Comparison of ENCODE assay signal across 9 mouse cellular contexts in the genomic region with DNA sequence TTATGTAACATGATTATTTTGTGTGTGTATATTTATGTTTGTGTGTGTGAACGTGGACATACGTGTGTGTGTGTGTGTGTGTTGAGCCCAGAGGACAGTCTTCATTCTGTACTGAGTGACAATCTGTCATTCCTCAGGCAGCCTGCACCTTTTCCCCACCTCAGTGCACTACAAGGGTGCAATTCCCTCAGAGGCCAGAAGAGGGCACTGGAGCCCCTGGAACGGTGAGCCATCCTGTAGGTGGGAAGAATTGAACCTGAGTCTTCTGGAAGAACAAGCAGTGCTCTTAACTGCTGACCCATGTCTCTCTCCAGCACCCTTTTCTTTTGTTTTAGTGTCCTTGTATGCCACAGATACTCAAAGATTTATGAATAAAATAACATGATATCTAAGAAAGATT. TPM values are rescaled to one million over a fixed set of nuclear protein-coding genes. Genes with fewer than 3 reads are reported as not detected.
A peak's percentile ranks its signal among the peaks of the same experiment; 100 is the strongest.
DNase-seq lines count a peak whose midpoint lies in the region; ATAC-seq and TF ChIP-seq lines count a peak whose summit lies in the region.
"Had no signal": no experiment of that assay in that cellular context is flagged by ENCODE, and none has a peak within 500 bp of the region (broad histone marks: within the 10 kb centered on the region; RNA-seq: fewer than 3 reads in every experiment).

No protein-coding gene starts in this region.

- TF ChIP-seq RAD21 in MEL (IDR thresholded peaks at IDR 0.05; ENCODE audit: low read depth, low read length) = peak; percentile 78

- no peak for TF ChIP-seq EP300 in MEL (IDR thresholded peaks at IDR 0.05; ENCODE audit: low read depth in 1 of 2, low read length in 2 of 2)

- no peak for ATAC-seq in heart, embryonic 11.5 days (replicated peaks; ENCODE audit: insufficient number of reproducible peaks, low FRiP score, low TSS enrichment)
- ATAC-seq in kidney, postnatal 0 days (replicated peaks; ENCODE audit: low FRiP score, low read depth) = no peak
- ATAC-seq in megakaryocyte, adult 5-6 weeks (ENCODE audit: poor library complexity, severe bottlenecking) = peak; percentile 63

- H3K4me1 ChIP-seq in heart, embryonic 11.5 days (ENCODE audit: control insufficient read depth, insufficient read depth, low read length) = no peaks in the 10 kb centered on the region
- H3K4me1 ChIP-seq in MEL (ENCODE audit: control insufficient read depth in 1 of 2, insufficient read depth in 2 of 2, low read length in 2 of 2) = peaks cover 9 to 30% of the 10 kb centered on the region in 2 experiments
- no peaks in the 10 kb centered on the region for H3K4me1 ChIP-seq in kidney, postnatal 0 days (replicated peaks; ENCODE audit: insufficient read depth, low read length)

- no peaks in the 10 kb centered on the region for H3K36me3 ChIP-seq in heart, embryonic 11.5 days (ENCODE audit: control insufficient read depth, insufficient read depth, low read length)
- peaks cover 0 to 18% of the 10 kb centered on the region in 2 experiments; a peak in 2 of 4 replicates for H3K36me3 ChIP-seq in MEL (ENCODE audit: control insufficient read depth in 1 of 2, insufficient read depth in 2 of 2, low read length in 2 of 2)
- no peaks in the 10 kb centered on the region for H3K36me3 ChIP-seq in kidney, postnatal 0 days (ENCODE audit: insufficient read depth, low read length)

- H3K27ac ChIP-seq in heart, embryonic 11.5 days (ENCODE audit: low read depth, low read length) = no peak overlapping the region
- no peak overlapping the region for H3K27ac ChIP-seq in MEL (ENCODE audit: control insufficient read depth, low read depth, low read length)
- no peak overlapping the region for H3K27ac ChIP-seq in kidney, postnatal 0 days

- no peak overlapping the region for H3K4me3 ChIP-seq in heart, embryonic 11.5 days (ENCODE audit: low read depth, low read length)
- no peak overlapping the region for H3K4me3 ChIP-seq in MEL (ENCODE audit: control insufficient read depth in 1 of 2, insufficient read depth in 1 of 2, low read depth in 2 of 2, low read length in 2 of 2)
- H3K4me3 ChIP-seq in kidney, postnatal 0 days (replicated peaks; ENCODE audit: low read depth, low read length) = no peak overlapping the region
- H3K4me3 ChIP-seq: erythroblast, embryonic 14.5 days had no signal

- intact Hi-C loops in heart, postnatal 36 days (cut with DNase I) = loop anchor here (2.0 kb wide), 1 partner anchor 55 kb away; no protein-coding TSS in a partner anchor

- TF ChIP-seq POLR2A in MEL (IDR thresholded peaks at IDR 0.05; ENCODE audit: control insufficient read depth in 1 of 2, insufficient read depth in 1 of 2, low read depth in 1 of 2, low read length in 2 of 2, poor library complexity in 1 of 2) = no peak

- H3K79me2 ChIP-seq in MEL (ENCODE audit: control insufficient read depth, insufficient read depth, low read length, poor library complexity) = no peaks in the 10 kb centered on the region

- WGBS in heart, embryonic 11.5 days (ENCODE audit: insufficient replicate concordance) = 18% methylated on average over 3 of the region's 3 CpGs
- WGBS in kidney, postnatal 0 days = 28% methylated on average over 3 of the region's 3 CpGs

- TF ChIP-seq CTCF in MEL (IDR thresholded peaks at IDR 0.05 in 2 of 3, conservative IDR thresholded peaks at IDR 0.05 in 1 of 3; ENCODE audit: control insufficient read depth in 1 of 3, insufficient read depth in 1 of 3, low read depth in 2 of 3, low read length in 3 of 3, poor library complexity in 1 of 3, severe bottlenecking in 1 of 3) = peak; percentile 90 to 97 (median 93)
- peak; percentile 86 for TF ChIP-seq CTCF in kidney, postnatal 0 days (IDR thresholded peaks at IDR 0.05; ENCODE audit: low read depth)

- H3K27me3 ChIP-seq in heart, embryonic 11.5 days (ENCODE audit: control insufficient read depth, insufficient read depth, low read length) = peaks cover 7% of the 10 kb centered on the region; the same call in 1 of the 2 replicates
- no peaks in the 10 kb centered on the region; a peak in 1 of 4 replicates for H3K27me3 ChIP-seq in MEL (ENCODE audit: control insufficient read depth in 1 of 2, insufficient read depth in 2 of 2, low read length in 2 of 2)
- H3K27me3 ChIP-seq in kidney, postnatal 0 days (ENCODE audit: insufficient read depth, low read length) = no peaks in the 10 kb centered on the region

- no peak overlapping the region for H3K4me2 ChIP-seq in heart, embryonic 11.5 days
- no peak overlapping the region for H3K4me2 ChIP-seq in kidney, postnatal 0 days (ENCODE audit: low read length)

- DNase-seq in heart, postnatal 36 days = peak; percentile 34 to 65
- peak; percentile 81 for DNase-seq in 3T3-L1 (ENCODE audit: low read depth, low spot score)
- peak; percentile 75 for DNase-seq in MEL (ENCODE audit: low read depth, low spot score)
- DNase-seq in cerebellum, adult 18-20 months = peak; percentile 73 to 79
- peak; percentile 45 for DNase-seq in kidney, postnatal 0 days (ENCODE audit: low spot score)
- peak; percentile 78 for DNase-seq in testis, postnatal 10 days (ENCODE audit: low spot score)

- no peak overlapping the region for H3K9ac ChIP-seq in heart, embryonic 11.5 days (ENCODE audit: low read depth, low read length)
- H3K9ac ChIP-seq in MEL (ENCODE audit: control insufficient read depth, low read depth, low read length, poor library complexity, severe bottlenecking) = no peak overlapping the region
- H3K9ac ChIP-seq in kidney, postnatal 0 days (ENCODE audit: low read depth, low read length) = no peak overlapping the region

- no peaks in the 10 kb centered on the region for H3K9me3 ChIP-seq in heart, embryonic 11.5 days (replicated peaks; ENCODE audit: control insufficient read depth, low read length)
- no peaks in the 10 kb centered on the region for H3K9me3 ChIP-seq in MEL (replicated peaks; ENCODE audit: insufficient read depth, low read length)
- no peaks in the 10 kb centered on the region for H3K9me3 ChIP-seq in kidney, postnatal 0 days (replicated peaks; ENCODE audit: low read length)

TF ChIP-seq in MEL, 35 proteins besides CTCF, POLR2A, EP300 and RAD21:
- TF ChIP-seq ZC3H11A (IDR thresholded peaks at IDR 0.05; ENCODE audit: low read depth, low read length) (peak; percentile 61), MEF2A (IDR thresholded peaks at IDR 0.05; ENCODE audit: extremely low read depth, insufficient replicate concordance, low read depth, low read length, poor library complexity, severe bottlenecking) (no peak), MAX (IDR thresholded peaks at IDR 0.05; ENCODE audit: low read length) (no peak), SMC3 (IDR thresholded peaks at IDR 0.05; ENCODE audit: low read depth, low read length) (peak; percentile 82)

RNA-seq across cellular contexts. Expression of gene Sema4f, which starts 23.7 kb away (rescaled TPM):
- under 1 TPM; 0.22 TPM for total RNA-seq in heart, postnatal 36 days (2021)
- polyA plus RNA-seq in heart, embryonic 11.5 days (2014; fragmentation: Nextera tagmentation; extraction: Ambion mirVana) = 0.04 and 0.15 TPM in 2 replicates
- total RNA-seq in MEL (2012; rRNA removed) = 0.03 and 0.04 TPM in 2 replicates
- polyA plus RNA-seq in MEL (2012; ENCODE audit: insufficient read depth in 1 of 2, insufficient read length in 2 of 2, low read depth in 1 of 2, low replicate concordance in 2 of 2, missing spikeins in 1 of 2) = under 1 TPM in 1 of 2 experiments, not detected in 1; 0.01 TPM
- 0.41 and 0.50 TPM in 2 replicates for polyA plus RNA-seq in kidney, postnatal 0 days (2015; fragmentation: Nextera tagmentation; extraction: Ambion mirVana)
- 1.4 and 2.5 TPM in 2 replicates for total RNA-seq in megakaryocyte, adult 5-6 weeks (2015)
- total RNA-seq in megakaryocyte, adult 5-6 weeks (2017) = 0.29 and 1.6 TPM in 2 replicates
- polyA plus RNA-seq: erythroblast, embryonic 14.5 days had no signal

RNA-seq across cellular contexts. Expression of gene M1ap, which starts 30.8 kb away (rescaled TPM):
- not detected for total RNA-seq in heart, postnatal 36 days (2021)
- polyA plus RNA-seq in heart, embryonic 11.5 days (2014; fragmentation: Nextera tagmentation; extraction: Ambion mirVana) = 0.70 and 1.1 TPM in 2 replicates
- total RNA-seq in MEL (2012; rRNA removed) = 3.9 and 6.2 TPM in 2 replicates
- polyA plus RNA-seq in MEL (2012; ENCODE audit: insufficient read depth in 1 of 2, insufficient read length in 2 of 2, low read depth in 1 of 2, low replicate concordance in 2 of 2, missing spikeins in 1 of 2) = 1 to 10 TPM in 1 of 2 experiments, not detected in 1; 6.3 TPM
- polyA plus RNA-seq in kidney, postnatal 0 days (2015; fragmentation: Nextera tagmentation; extraction: Ambion mirVana) = 0.32 and 0.34 TPM in 2 replicates
- 0.98 and 1.1 TPM in 2 replicates for total RNA-seq in megakaryocyte, adult 5-6 weeks (2015)
- 1.5 and 3.5 TPM in 2 replicates for total RNA-seq in megakaryocyte, adult 5-6 weeks (2017)
